Mouse (Mus musculus): ENCODE data around the gene Zfp976.
"Not testable (repeated sequence)": the region's sequence is repeated elsewhere in the genome, so short reads cannot be mapped to it uniquely, and the experiment has no call there.

Gene Zfp976

DNA sequence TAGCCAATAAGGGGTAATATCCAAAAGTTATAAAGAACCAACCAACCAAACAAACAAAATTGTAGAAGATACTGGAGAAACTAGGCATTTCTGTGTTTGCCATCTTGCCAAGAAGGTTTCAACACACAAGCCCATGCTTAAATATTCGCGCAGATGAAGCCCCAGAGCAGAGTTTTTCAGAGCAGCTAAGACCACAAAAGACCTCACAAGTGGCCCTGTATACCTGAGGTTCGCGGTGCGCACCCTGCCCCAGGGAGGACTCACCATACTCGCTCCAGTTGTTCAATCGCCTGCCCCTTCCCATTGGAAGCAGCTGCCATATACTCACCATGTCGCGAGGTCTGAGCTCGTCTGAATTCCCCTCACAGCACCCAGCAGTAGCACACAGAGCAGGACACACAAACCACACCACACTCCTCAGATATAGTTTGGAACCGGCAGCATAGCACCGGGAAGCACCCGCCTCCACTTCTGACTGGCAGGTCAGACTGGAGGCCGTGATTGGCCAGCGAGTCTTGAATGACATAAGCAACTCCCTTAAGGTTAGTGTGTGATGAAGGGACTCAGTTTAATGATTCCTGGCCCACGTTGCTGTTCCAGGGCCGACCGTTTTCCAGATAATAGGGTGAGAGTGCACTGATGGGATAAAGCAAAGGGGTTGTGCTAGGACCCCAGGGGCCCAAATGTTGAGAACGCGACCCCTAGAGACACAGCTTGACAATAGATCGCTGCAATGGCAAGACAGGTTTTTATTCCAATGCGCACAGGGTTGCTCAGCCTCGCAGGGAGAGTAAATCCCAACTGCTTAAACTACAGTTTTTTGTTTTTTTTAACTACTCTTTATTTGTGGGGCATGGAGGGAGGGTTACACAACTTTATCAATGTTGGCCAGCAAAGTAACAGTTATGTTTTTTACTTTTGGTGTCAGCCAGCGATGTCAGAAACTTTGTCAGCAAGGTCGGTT lies at the start of gene Zfp976:
Gene Zfp976 (minus strand): TSS at position 437 of the 964 bp plus-strand sequence.
- DNase-seq = peak; percentile 75 to 79

- DNase-seq = not testable (repeated sequence)
Measured at GRCm38 (mm10) chr7:42680081-42680480, 37.7 kb upstream of the Zfp976 start.

DNA sequence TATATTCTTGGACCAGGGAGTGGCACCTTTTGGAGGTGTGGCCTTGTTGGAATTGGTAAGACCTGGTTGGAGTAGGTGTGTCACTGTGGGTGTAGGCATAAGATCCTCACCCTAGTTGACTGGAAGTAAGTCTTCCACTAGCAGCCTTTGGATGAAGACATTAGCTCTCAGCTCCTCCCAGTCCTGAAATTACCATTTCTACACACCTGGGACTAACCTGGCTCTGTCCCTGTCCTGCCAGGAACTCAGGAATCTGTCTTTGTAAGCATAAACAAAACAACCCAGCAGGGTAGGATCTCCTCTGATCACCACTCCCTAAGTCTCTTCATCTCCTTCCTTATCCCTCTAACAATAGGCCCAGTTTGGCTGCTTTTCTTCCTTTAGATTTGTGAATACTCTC lies 37.3 kb upstream of the Zfp976 start:
- DNase-seq = not testable (repeated sequence)

DNA sequence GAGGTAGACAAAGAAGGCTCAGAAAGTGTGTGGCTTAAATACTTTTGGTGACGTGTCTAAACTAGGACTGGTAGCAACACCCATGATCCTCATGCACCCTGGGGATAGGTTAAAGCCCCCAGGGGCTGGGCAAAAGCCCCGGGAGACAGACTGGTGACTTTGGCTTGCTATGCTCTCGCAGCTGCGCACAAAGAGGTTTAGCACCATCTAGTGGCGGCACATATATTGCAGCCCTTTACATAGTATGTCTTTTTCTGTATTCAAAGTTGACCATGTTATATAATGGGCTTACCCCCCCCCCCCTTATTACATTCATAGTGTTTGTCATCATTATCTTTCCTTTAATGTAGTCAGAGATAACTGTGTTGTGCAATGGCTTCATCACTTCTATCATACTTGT lies 17.8 kb upstream of the Zfp976 start:
- not testable (repeated sequence) for DNase-seq

GRCm38 (mm10) chr7:42655211-42655610 lies 12.8 kb upstream of the Zfp976 start:
- DNase-seq = not testable (repeated sequence)

DNA sequence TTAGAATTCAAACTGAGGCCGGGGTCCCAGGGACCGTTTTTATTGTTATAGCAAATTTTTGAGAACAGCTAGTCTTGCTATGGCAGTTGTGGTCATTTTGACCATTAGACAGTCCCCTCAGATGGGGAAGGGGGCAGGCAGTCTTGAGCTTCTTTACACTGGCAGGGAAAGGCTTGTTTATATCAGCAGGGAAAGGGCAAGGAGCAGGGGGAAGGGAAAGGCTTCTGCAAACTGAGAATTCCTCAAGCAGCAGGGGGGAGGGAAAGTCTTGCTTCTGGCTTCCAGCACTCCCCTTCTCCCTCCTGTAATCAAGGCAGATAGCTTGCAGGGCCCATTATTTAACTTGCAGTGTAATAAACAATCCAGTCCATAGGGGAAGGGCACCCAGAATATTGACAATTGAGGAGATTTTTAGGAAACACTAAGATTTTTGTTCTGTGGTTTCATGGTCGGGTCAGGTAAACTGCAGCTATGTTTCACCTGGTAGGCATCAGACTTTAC lies 782 bp upstream of the Zfp976 start:
- peak; percentile 4 to 24 for DNase-seq

DNA sequence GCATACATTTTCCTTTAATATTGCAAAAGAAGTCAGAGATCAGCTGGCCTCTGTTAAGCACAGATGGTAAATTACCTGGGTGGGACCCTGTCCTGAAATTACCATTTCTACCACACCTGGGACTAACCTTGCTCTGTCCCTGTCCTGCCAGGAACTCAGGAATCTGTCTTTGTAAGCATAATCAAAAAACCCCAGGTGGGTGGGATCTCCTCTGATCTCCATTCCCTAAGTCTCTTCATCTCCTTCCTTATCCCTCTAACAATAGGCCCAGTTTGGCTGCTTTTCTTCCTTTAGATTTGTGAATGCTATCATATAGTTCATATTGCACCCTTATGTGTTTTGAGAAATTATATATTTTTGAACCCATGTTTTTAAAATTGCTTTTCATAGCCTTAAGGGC lies 11.4 kb downstream of the Zfp976 start:
- DNase-seq = not testable (repeated sequence)

GRCm38 (mm10) chr7:42595666-42596065 lies 46.7 kb downstream of the Zfp976 start:
- DNase-seq = not testable (repeated sequence)

DNA sequence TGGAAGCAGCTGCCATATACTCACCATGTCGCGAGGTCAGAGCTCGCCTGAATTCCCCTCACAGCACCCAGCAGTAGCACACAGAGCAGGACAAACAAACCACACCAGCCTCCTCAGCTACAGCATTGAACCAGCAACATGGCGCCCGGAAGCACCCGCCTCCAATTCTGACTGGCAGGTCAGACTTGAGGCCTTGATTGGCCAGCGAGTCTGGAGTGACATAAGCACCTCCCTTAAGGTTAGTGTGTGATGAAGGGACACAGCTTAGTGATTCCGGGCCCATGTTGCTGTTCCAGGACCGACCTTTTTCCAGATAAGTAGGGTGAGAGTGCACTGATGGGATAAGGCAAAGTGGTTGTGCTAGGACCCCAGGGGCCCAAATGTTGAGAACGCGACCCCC lies 50.0 kb downstream of the Zfp976 start, which contains the start of gene Zfp977:
Gene Zfp977 (minus strand): TSS at position 135 of the 400 bp plus-strand sequence.
- DNase-seq = not testable (repeated sequence)

GRCm38 (mm10) chr7:42591311-42591710 lies 51.1 kb downstream of the Zfp976 start:
- DNase-seq = not testable (repeated sequence)

GRCm38 (mm10) chr7:42578488-42578887 lies 63.9 kb downstream of the Zfp976 start, which contains the start of gene Gm21028:
TSS of gene Gm21028 (minus strand) at chr7:42578588.
- no peak for DNase-seq

Data from lung, postnatal 4 days (tissue).